Mouse (Mus musculus) heart, embryonic 12.5 days (tissue): Measurements from ENCODE around the gene Ift20. TPM values are rescaled to one million over a fixed set of nuclear protein-coding genes. Genes with fewer than 3 reads are reported as not detected.
A peak's percentile ranks its signal among the peaks of the same experiment; 100 is the strongest.

Experiments
- ATAC-seq: fragments of 200-750 bp; cut with Nextera tagmentation; 2 replicates; pipeline ENCODE4 v1.8.0; 2017; ENCODE audit warnings: moderate TSS enrichment, moderate library complexity; ENCODE audit not compliant: insufficient number of reproducible peaks, low FRiP score
- H3K27ac ChIP-seq: fragments of 300-500 bp; sonication (generic); 2 replicates; pipeline ENCODE4 v1.5.1; 2016; ENCODE audit warnings: mild to moderate bottlenecking, moderate library complexity; ENCODE audit not compliant: poor library complexity, severe bottlenecking
- H3K27me3 ChIP-seq: fragments of 300-500 bp; sonication (generic); replicated peaks from 2 replicates; pipeline ENCODE4 v1.6.1; 2016; ENCODE audit warnings: mild to moderate bottlenecking, moderate library complexity
- H3K36me3 ChIP-seq: fragments of 300-500 bp; sonication (generic); 2 replicates; pipeline ENCODE4 v1.6.1; 2016; ENCODE audit warnings: mild to moderate bottlenecking, moderate library complexity
- H3K4me1 ChIP-seq: fragments of 300-500 bp; sonication (generic); replicated peaks from 2 replicates; pipeline ENCODE4 v1.6.1; 2016; ENCODE audit warnings: mild to moderate bottlenecking
- H3K4me2 ChIP-seq: fragments of 300-500 bp; sonication (generic); 2 replicates; pipeline ENCODE4 v1.6.1; 2016; ENCODE audit warnings: mild to moderate bottlenecking, moderate library complexity
- H3K4me3 ChIP-seq: fragments of 300-500 bp; sonication (generic); 2 replicates; pipeline ENCODE4 v1.5.1; 2016; ENCODE audit warnings: mild to moderate bottlenecking
- H3K9ac ChIP-seq: fragments of 300-500 bp; sonication (generic); 2 replicates; pipeline ENCODE4 v1.6.1; 2016; ENCODE audit warnings: mild to moderate bottlenecking, moderate library complexity
- H3K9me3 ChIP-seq: fragments of 300-500 bp; sonication (generic); replicated peaks from 2 replicates; pipeline ENCODE4 v1.6.1; 2016; ENCODE audit warnings: mild to moderate bottlenecking, moderate library complexity
- WGBS: fragments of 180-500 bp; shearing (Covaris S2); methylation state at CpG from one replicate; pipeline ENCODE4 v1.1.7; 2016; 5-methylcytosine and 5-hydroxymethylcytosine counted together
- polyA plus RNA-seq: library from polyadenylated mRNA; unstranded; fragments of >200 nt; fragmentation: Nextera tagmentation; extraction: Ambion mirVana; gene quantifications from 2 replicates; pipeline ENCODE4 v1.2.1, GENCODE M21; 2016

Ift20 gene
- 96.2 and 104 TPM in 2 replicates for polyA plus RNA-seq

DNA sequence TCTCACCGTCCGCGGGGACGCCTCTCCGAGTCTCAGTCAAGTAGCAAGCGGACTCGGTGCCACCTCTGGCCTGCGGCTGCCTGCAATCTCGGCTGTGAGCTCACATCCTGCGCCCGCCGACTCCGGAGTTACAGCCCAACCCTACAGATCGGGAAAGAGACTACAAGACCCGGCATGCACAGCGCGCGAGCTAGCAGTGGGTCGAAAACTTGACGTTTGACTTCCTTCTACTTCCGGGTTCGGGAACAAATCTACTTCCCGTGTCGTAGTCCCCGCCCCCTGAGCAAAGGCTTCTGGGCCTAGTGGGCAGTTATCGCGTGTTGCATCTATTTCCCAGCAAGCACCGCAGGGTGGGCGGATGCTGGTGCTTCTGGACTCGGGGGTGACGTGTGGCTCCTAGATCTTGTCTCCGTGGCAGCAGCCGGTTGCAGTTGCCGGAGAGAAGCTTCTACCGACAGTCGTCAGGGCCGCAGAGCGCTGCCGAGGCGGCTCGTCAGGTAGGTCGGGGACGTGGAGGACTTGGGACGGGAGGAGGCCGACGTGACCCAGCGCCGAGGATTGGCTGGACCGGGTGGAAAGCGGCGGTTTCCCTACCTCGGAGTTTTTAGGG is at the start of gene Ift20, which contains the start of gene Tnfaip1:
Gene Ift20 (plus strand): TSS at position 282 of the 610 bp plus-strand sequence.
Gene Tnfaip1 (minus strand): TSS at position 253 of the 610 bp plus-strand sequence.
- peak; percentile 97 for ATAC-seq
- H3K4me2 ChIP-seq = peak within 1 kb of the TSS; percentile 79
- H3K9me3 ChIP-seq = no peaks in the 10 kb centered on the region
- H3K9ac ChIP-seq = peak within 1 kb of the TSS; percentile 87
- peaks cover 32% of the 10 kb centered on the region for H3K36me3 ChIP-seq
- H3K27ac ChIP-seq = peak within 1 kb of the TSS; percentile 93
- peaks cover 26% of the 10 kb centered on the region for H3K4me1 ChIP-seq
- H3K27me3 ChIP-seq = no peaks in the 10 kb centered on the region
- under 1% methylated on average over 52 of the region's 52 CpGs for WGBS
- H3K4me3 ChIP-seq = peak within 1 kb of the TSS; percentile 84

GRCm38 (mm10) chr11:78488168-78488567 is 48.0 kb upstream of the Ift20 start:
- Histone ChIP-seq H3K4me3 (no peak overlapping the region), H3K27me3 (peaks cover 88% of the 10 kb centered on the region), H3K36me3 (no peaks in the 10 kb centered on the region), H3K4me2 (no peak overlapping the region), H3K9me3 (no peaks in the 10 kb centered on the region; the same call in 1 of the 2 replicates), H3K27ac (no peak overlapping the region), H3K4me1 (0 out of 2 replicates have a peak, but pooled peaks cover 8% of the 10 kb centered on the region), H3K9ac (no peak overlapping the region)
- no peak for ATAC-seq
- WGBS = 5% methylated on average over 8 of the region's 8 CpGs

DNA sequence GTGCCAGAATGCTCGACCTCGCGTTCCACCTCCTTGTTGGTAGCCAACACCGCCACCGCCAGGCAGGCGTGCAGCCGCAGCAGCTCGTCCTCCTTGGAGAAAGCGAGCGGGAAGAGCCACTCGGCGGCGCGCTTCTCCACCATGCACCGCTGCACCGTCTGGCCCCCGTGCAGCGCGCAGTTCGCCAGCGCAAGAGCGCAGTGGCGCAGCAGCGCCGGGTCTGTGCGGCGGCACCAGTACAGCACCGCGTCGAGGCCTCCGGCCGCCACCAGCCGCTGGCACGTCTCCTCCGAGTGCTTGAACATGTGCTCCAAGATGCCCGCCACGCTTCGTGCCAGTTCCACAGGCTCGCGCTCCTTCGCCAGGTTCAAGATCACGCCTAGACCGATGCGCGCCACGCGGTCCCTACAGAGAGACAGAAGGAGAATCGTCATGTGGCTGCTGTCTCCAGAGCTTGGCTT is 45.4 kb upstream of the Ift20 start:
- Histone ChIP-seq H3K9ac (no peak overlapping the region), H3K4me1 (0 out of 2 replicates have a peak, but pooled peaks cover 8% of the 10 kb centered on the region), H3K27me3 (peaks cover 90% of the 10 kb centered on the region), H3K36me3 (no peaks in the 10 kb centered on the region), H3K4me3 (peak overlapping the region; percentile 27), H3K27ac (no peak overlapping the region), H3K4me2 (peak overlapping the region; percentile 60), H3K9me3 (no peaks in the 10 kb centered on the region; the same call in 1 of the 2 replicates)
- no peak for ATAC-seq
- 11% methylated on average over 47 of the region's 48 CpGs for WGBS

DNA sequence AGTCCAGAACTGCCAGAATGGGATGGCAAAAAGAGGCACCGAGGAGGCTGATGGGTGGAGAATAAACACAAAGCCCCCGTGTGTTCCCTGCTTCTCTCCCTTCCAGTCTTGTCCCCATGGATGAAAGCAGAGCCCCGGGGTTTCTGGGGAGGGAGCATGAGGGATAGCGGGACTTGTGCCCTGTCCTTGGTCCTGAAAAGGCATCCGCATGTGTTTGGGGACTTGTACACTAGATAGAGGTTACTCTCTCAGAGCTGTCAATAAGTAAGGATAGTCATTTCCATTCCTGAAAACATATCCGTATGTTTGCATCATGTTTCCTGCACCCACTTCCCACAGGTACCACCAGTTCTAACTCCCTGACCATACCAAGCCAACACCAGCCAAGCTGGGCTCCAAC is 40.3 kb upstream of the Ift20 start:
- 4% methylated on average over 6 of the region's 6 CpGs for WGBS
- peaks cover 15% of the 10 kb centered on the region for H3K4me1 ChIP-seq
- no peak for ATAC-seq

GRCm38 (mm10) chr11:78497071-78497541 is 39.1 kb upstream of the Ift20 start:
- Histone ChIP-seq H3K36me3 (no peaks in the 10 kb centered on the region), H3K4me3 (peak overlapping the region; percentile 57), H3K4me2 (peak overlapping the region; percentile 97), H3K27me3 (peaks cover 87% of the 10 kb centered on the region), H3K27ac (no peak overlapping the region), H3K9ac (peak overlapping the region; percentile 35; the same call in 1 of the 2 replicates), H3K9me3 (no peaks in the 10 kb centered on the region), H3K4me1 (peaks cover 13% of the 10 kb centered on the region)
- under 1% methylated on average over 44 of the region's 44 CpGs for WGBS
- ATAC-seq = no peak

More for the DNA sequence above, 40.3 kb upstream of the Ift20 start:
- Histone ChIP-seq H3K4me2 (no peak overlapping the region), H3K9ac (no peak overlapping the region), H3K27ac (no peak overlapping the region), H3K9me3 (no peaks in the 10 kb centered on the region), H3K36me3 (no peaks in the 10 kb centered on the region), H3K27me3 (peaks cover 87% of the 10 kb centered on the region), H3K4me3 (no peak overlapping the region)

DNA sequence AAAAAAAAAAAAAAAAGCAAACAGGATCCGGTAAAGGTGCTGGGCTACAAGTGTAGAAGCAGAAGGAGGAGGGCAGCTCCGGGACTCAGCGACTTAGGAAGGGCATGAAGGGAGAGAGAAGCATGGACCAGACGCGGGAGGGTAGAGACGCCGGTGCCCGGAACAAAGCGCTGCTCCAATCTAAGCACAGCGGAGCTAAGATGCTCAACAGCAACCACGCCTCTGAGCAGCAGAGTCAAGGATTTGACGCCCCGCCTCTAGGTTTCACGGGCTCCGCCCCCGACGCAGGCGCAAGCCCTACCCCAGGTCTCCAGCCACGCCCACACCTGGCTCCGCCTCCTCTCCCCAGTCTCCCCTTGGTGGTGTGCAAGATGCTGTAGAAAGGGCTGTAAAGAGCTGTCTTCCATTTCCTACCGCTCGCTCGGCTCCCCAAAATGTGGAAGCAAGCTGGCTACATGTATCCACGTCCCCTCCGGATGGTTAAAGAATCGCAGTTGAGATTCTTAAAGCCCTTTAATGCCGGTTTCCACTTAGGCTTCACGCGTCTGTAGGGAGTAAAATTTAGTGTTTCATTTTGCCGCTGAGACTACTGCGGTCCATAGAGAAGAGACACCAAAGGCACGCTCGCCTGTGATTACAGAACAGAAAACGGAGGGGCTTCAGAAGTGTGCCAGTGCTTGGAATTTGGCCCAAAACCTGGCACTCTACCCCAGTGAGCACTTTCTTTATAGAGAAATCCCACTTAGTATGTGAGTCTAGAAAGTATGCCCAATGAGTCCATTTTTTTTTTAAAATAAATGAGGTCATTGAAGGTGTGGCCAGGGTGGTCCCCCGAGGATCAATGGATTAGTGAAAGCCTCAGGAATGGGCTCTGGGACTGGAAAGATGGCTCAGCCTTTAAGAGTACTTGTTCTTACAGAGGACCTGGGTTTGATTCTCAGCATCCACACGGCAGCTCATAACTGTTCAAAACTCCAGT is 38.3 kb upstream of the Ift20 start, which contains the start of gene Sarm1:
Gene Sarm1 (minus strand): TSS at position 211 of the 979 bp plus-strand sequence.
- 3% methylated on average over 36 of the region's 36 CpGs for WGBS
- peak; percentile 93 for ATAC-seq
- peaks cover 85% of the 10 kb centered on the region for H3K27me3 ChIP-seq

DNA sequence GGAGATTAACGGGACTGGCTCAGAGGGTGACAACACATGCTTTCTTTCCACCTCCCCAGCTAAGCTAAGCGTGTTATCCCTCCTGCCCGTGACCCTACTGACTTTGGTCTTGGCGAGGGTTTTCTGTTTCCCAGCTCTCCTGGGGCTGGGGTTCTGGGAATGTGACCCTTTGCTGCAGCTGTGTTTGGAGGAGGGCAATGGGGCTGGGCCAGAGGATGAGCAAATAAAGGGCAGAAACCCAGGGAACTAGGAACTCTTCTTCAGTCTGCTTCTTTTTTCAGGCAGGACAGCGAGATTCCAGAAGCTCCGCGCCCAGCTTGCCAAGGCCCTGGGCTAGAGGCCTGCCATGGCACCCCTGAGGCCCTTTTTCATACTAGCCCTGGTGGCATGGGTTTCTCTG is 37.2 kb upstream of the Ift20 start, which contains the start of gene Vtn:
Gene Vtn (plus strand): TSS at position 88 of the 400 bp plus-strand sequence.
- WGBS = 63% methylated on average over 7 of the region's 7 CpGs
- Histone ChIP-seq H3K4me2 (peak within 1 kb of the TSS; percentile 97), H3K4me1 (peaks cover 13% of the 10 kb centered on the region), H3K9ac (no peak within 1 kb of the TSS), H3K27ac (no peak within 1 kb of the TSS), H3K4me3 (peak within 1 kb of the TSS; percentile 57), H3K36me3 (no peaks in the 10 kb centered on the region), H3K27me3 (peaks cover 85% of the 10 kb centered on the region), H3K9me3 (no peaks in the 10 kb centered on the region)
- no peak for ATAC-seq

More for the DNA sequence above, 38.3 kb upstream of the Ift20 start, which contains the start of gene Sarm1:
- no peak within 1 kb of the TSS for H3K27ac ChIP-seq
- peak within 1 kb of the TSS; percentile 97 for H3K4me2 ChIP-seq
- H3K4me1 ChIP-seq = peaks cover 13% of the 10 kb centered on the region
- no peaks in the 10 kb centered on the region for H3K9me3 ChIP-seq
- peak within 1 kb of the TSS; percentile 35; the same call in 1 of the 2 replicates for H3K9ac ChIP-seq
- no peaks in the 10 kb centered on the region for H3K36me3 ChIP-seq
- peak within 1 kb of the TSS; percentile 57 for H3K4me3 ChIP-seq

DNA sequence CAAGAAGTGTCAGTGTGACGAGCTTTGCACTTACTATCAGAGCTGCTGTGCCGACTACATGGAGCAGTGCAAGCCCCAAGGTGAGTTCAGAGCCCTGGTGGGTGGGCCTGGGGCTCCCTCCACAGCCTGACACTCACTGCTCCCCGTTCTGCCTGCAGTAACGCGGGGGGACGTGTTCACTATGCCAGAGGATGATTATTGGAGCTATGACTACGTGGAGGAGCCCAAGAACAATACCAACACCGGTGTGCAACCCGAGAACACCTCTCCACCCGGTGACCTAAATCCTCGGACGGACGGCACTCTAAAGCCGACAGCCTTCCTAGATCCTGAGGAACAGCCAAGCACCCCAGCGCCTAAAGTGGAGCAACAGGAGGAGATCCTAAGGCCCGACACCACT is 36.6 kb upstream of the Ift20 start:
- Histone ChIP-seq H3K27me3 (peaks cover 80% of the 10 kb centered on the region), H3K36me3 (no peaks in the 10 kb centered on the region), H3K9ac (no peak overlapping the region), H3K27ac (no peak overlapping the region), H3K4me2 (no peak overlapping the region), H3K4me3 (no peak overlapping the region), H3K9me3 (no peaks in the 10 kb centered on the region), H3K4me1 (peaks cover 13% of the 10 kb centered on the region)
- no peak for ATAC-seq
- WGBS = 43% methylated on average over 16 of the region's 16 CpGs

- no peak overlapping the region for H3K27ac ChIP-seq
- H3K9ac ChIP-seq = no peak overlapping the region
- peaks cover 13% of the 10 kb centered on the region for H3K4me1 ChIP-seq
- 75% methylated on average over 9 of the region's 9 CpGs for WGBS
- peaks cover 69% of the 10 kb centered on the region for H3K27me3 ChIP-seq
- no peak overlapping the region for H3K4me2 ChIP-seq
- ATAC-seq = no peak
- no peak overlapping the region for H3K4me3 ChIP-seq
- H3K36me3 ChIP-seq = no peaks in the 10 kb centered on the region
- H3K9me3 ChIP-seq = no peaks in the 10 kb centered on the region
These were observed 35.4 kb upstream of the Ift20 start for GRCm38 (mm10) chr11:78500623-78501202.

- no peak for ATAC-seq
- Histone ChIP-seq H3K27me3 (peaks cover 61% of the 10 kb centered on the region), H3K9me3 (no peaks in the 10 kb centered on the region), H3K36me3 (peaks cover 6% of the 10 kb centered on the region), H3K4me3 (no peak overlapping the region), H3K9ac (no peak overlapping the region), H3K27ac (no peak overlapping the region), H3K4me2 (no peak overlapping the region), H3K4me1 (peaks cover 13% of the 10 kb centered on the region)
- 77% methylated on average over 20 of the region's 20 CpGs for WGBS
These were observed 34.6 kb upstream of the Ift20 start for GRCm38 (mm10) chr11:78501529-78501928.
